Mouse (Mus musculus) midbrain, embryonic 12.5 days (tissue): ENCODE measurements at regions not wholly inside any gene's neighbourhood (a gene's known extent, or its start where the extent isn't known, plus 50 kb on each side); places are given as distances from the start of the nearest gene placed in this dataset.

Experiments
- ATAC-seq: fragments of 200-750 bp; cut with Nextera tagmentation; 2 replicates; pipeline ENCODE4 v1.8.0; 2017; ENCODE audit warnings: low read depth, moderate TSS enrichment, moderate library complexity; ENCODE audit not compliant: low FRiP score
- H3K27ac ChIP-seq: fragments of 300-500 bp; sonication (generic); replicated peaks from 2 replicates; pipeline ENCODE4 v1.5.1; 2016; ENCODE audit warnings: mild to moderate bottlenecking
- H3K27me3 ChIP-seq: fragments of 300-500 bp; sonication (generic); 2 replicates; pipeline ENCODE4 v1.6.1; 2016; ENCODE audit warnings: mild to moderate bottlenecking
- H3K36me3 ChIP-seq: fragments of 300-500 bp; sonication (generic); 2 replicates; pipeline ENCODE4 v1.6.1; 2016
- H3K4me1 ChIP-seq: fragments of 300-500 bp; sonication (generic); 2 replicates; pipeline ENCODE4 v1.6.1; 2016
- H3K4me2 ChIP-seq: fragments of 300-500 bp; sonication (generic); replicated peaks from 2 replicates; pipeline ENCODE4 v1.6.1; 2016; ENCODE audit warnings: mild to moderate bottlenecking, moderate library complexity
- H3K4me3 ChIP-seq: fragments of 300-500 bp; sonication (generic); 2 replicates; pipeline ENCODE4 v1.5.1; 2016; ENCODE audit warnings: mild to moderate bottlenecking
- H3K9ac ChIP-seq: fragments of 300-500 bp; sonication (generic); replicated peaks from 2 replicates; pipeline ENCODE4 v1.6.1; 2016; ENCODE audit warnings: mild to moderate bottlenecking, moderate library complexity
- H3K9me3 ChIP-seq: fragments of 300-500 bp; sonication (generic); 2 replicates; pipeline ENCODE4 v1.6.1; 2016; ENCODE audit warnings: mild to moderate bottlenecking
- WGBS: fragments of 180-500 bp; shearing (Covaris S2); methylation state at CpG from one replicate; pipeline ENCODE4 v1.1.7; 2016; 5-methylcytosine and 5-hydroxymethylcytosine counted together

DNA sequence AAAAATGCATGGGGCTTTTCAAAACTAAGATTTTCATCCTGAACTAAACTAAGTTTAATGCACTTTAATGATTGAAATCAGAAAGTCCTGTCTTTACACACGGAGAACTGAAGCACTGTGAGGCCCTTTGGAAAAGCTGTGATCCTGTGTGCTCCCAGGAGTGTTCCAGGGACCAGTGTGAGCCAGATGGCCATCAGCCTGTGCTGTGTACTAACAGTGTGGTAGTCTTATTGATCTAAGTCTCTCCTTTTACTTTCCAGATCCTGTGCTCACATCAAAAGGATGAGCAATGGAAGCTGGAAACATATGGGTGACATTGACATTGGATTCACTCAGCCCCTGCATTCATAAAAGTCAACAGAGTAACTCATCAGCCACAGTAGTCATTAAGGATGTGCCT, 322.5 kb downstream of the Amd2 start:
- Histone ChIP-seq H3K27ac (no peak overlapping the region), H3K9ac (no peak overlapping the region), H3K9me3 (no peaks in the 10 kb centered on the region), H3K27me3 (no peaks in the 10 kb centered on the region), H3K4me3 (no peak overlapping the region), H3K4me2 (no peak overlapping the region), H3K4me1 (no peaks in the 10 kb centered on the region), H3K36me3 (no peaks in the 10 kb centered on the region)
- WGBS = 49% methylated on average over 1 of the region's 1 CpGs
- ATAC-seq = peak; percentile 56; the same call in 1 of the 2 replicates

GRCm38 (mm10) chr10:35381688-35382087, 330.0 kb downstream of the Amd2 start:
- no peak for ATAC-seq
- H3K36me3 ChIP-seq = no peaks in the 10 kb centered on the region
- 83% methylated on average over 1 of the region's 1 CpGs for WGBS
- no peaks in the 10 kb centered on the region for H3K27me3 ChIP-seq
- no peaks in the 10 kb centered on the region for H3K4me1 ChIP-seq
- H3K4me3 ChIP-seq = no peak overlapping the region
- no peak overlapping the region for H3K9ac ChIP-seq
- H3K9me3 ChIP-seq = no peaks in the 10 kb centered on the region
- H3K4me2 ChIP-seq = no peak overlapping the region
- H3K27ac ChIP-seq = no peak overlapping the region
